Mouse (Mus musculus): ENCODE measurements at regions not wholly inside any gene's neighbourhood (a gene's known extent, or its start where the extent isn't known, plus 50 kb on each side); places are given as distances from the start of the nearest gene placed in this dataset.

GRCm38 (mm10) chr16:95811092-95811491 lies 109.2 kb downstream of the Ets2 start:
- DNase-seq = peak; percentile 75

- DNase-seq = no peak
Measured at GRCm38 (mm10) chr16:95809127-95809876, 107.4 kb downstream of the Ets2 start.

DNA sequence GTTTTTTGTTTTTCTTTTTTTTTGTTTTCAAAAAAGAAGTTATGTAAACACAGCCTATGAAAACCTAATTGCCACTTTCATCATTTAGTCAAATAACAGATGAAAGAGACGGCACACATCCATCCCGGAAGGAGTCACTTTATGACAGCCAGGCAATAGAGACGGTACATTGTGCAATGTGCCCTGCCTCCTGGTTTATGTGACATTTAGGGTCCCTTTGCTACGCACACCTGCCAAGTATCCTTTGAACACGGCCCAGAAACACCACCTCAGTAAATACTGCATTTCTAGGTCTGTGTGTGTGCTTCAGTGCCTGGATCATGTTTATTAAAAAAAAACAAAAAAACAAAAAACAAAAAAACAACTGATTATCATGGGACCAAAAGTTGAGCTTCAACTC lies 104.6 kb downstream of the Ets2 start:
- DNase-seq = no peak

- DNase-seq = no peak
Measured at GRCm38 (mm10) chr16:95804199-95804598, 102.3 kb downstream of the Ets2 start.

GRCm38 (mm10) chr16:95802641-95803040 lies 100.8 kb downstream of the Ets2 start:
- no peak for DNase-seq

- no peak for DNase-seq
Measured at GRCm38 (mm10) chr16:95802207-95802606, 100.3 kb downstream of the Ets2 start.

DNA sequence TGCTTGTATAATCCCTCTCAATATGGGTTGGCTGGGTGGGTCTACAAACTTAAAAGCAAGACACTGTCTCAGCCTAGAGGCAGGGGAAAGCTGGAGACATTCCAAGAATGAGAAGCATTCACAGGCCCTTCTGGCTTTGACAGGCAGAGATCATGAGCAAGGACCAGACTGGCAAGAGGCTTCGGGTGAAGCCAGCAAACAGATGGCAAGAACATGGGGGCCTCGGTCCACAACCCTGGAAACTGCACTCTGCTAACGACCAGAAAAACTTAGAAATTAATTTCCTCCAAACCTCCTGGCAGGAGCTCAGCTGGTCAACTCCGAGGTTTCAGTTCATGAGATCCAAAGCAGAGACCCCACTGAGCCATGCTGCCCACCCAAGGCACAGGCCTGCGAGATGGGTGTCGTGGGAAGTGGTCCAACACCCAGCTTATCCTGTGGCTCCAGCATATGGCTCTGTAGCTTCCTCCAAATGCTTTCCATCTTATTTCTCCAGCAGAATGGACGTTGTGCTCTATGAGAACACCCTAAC lies 99.1 kb downstream of the Ets2 start:
- DNase-seq = no peak

GRCm38 (mm10) chr16:95798582-95798981 lies 96.7 kb downstream of the Ets2 start:
- no peak for DNase-seq

DNA sequence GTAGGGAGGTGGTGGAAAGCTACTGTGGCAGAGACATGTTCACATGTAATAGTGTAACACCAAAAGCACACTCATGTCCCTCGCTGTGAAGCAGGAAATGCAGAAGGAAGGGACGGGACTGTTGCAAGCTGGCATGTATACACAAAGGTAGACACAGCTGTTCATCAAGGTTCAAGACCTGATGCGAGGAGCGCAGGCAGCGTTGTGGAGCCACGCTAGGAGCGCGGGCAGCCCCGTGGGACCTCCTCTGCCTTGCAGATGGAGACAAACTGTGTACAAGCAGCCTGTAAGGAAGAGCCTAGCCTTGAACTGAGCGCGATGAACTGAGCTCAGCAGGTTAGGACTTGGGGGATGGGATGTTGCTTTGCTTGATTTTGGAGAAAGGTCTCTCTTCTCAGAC lies 96.2 kb downstream of the Ets2 start:
- DNase-seq = no peak

GRCm38 (mm10) chr16:95797141-95797540 lies 95.3 kb downstream of the Ets2 start:
- no peak for DNase-seq

- DNase-seq = no peak
Measured at GRCm38 (mm10) chr16:95794876-95795275, 93.0 kb downstream of the Ets2 start.

- DNase-seq = no peak
Measured at GRCm38 (mm10) chr16:95794281-95794727, 92.4 kb downstream of the Ets2 start.

DNA sequence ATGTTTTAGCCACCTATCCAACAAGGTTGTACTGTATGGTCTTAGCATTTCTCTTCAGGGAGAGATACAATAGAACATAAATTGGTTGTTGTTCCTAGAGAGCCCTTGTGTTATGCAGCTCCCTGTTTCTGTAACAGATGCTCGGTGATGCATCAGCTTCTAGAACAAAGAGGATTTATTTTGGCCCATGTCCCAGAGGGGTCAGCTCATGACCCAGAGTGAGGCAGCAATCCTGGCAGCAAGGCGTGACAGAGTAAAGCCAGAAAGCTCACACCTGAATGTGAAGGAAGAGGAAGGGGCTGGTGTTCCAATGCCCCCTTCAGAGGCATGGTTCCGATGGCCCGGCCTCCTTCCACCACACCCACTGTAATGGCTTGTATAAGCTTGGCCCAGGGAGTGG lies 88.8 kb downstream of the Ets2 start:
- peak; percentile 30 for DNase-seq

DNA sequence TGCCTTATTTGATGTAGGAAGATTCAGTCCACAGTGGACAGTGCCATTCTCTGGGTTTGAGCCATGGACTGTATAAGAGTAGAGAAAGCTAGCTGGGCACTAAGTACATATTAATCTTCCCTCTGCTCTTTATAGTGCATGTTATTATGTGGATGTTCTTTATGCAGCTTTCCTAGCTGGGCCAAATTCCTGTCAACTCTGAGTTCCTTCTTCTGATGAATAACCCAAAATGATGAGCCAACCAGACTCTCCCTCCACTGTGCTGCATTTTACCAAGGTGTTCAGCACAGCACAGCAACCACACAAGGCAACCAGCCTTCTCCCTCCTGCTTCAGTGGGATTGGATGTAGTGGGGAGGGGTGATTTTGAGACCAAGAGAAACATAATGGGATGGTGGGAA lies 87.7 kb downstream of the Ets2 start:
- DNase-seq = no peak

DNA sequence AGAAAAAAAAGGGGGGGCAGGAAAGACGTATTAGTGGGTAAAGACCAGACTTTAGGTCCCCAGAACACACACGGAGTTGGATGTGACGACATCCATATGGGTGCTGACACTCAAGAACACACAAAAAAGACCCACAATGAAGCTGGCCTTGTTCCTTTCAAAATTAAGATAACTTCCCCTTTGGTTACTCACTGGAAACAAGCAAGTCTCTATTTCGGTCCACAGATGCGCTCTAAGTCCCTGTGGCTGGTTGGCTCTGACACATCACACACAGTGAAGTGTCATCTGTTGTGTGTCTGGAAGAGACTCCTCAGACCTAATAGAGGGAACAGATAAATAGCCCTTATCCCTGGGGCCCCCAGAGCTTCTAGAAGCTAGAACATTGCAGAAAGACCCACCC lies 79.8 kb downstream of the Ets2 start:
- no peak for DNase-seq

GRCm38 (mm10) chr16:95780431-95780830 lies 78.6 kb downstream of the Ets2 start:
- DNase-seq = no peak

- DNase-seq = no peak
Measured at GRCm38 (mm10) chr16:95778845-95779722, 77.2 kb downstream of the Ets2 start.

DNA sequence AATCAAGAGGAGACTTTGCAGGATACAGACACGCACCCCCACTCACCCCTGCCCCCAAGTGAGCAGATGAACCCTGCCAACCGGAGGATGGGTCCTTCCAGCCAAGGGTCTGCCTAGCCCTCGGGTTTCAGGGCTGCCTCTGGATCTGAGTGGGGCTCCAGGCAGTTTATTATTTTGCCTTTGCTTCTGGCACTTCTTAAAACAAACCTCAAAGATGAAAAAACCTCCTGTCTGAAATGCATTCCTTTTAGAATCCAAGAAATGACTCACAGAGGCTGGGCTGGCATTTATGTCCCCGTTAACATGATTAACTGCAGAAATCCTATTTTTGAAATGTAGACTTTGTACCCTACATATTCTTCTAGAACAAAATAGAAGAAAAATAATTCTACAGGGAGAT lies 76.3 kb downstream of the Ets2 start:
- DNase-seq = no peak

- no peak for DNase-seq
Measured at GRCm38 (mm10) chr16:95776610-95777363, 74.9 kb downstream of the Ets2 start.

DNA sequence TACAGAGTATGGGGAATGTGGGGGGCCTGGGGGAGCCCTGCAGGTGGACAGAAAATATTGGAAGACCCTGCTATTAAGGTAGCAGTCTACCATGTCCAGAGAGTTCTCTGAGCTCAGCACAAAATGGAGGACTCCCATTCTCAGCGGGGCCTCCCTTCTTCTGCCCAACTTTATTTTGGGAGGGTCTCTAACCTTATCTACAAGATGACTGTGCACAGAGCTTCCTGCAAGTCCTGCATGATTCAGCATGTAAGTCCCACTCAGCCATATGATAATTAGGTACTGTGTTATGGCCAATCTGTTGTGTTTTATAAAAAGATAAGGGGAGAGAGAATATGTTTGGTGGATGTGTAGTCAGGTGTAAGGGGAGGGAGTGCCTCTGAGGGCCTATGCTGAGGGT lies 74.1 kb downstream of the Ets2 start:
- DNase-seq = no peak

DNA sequence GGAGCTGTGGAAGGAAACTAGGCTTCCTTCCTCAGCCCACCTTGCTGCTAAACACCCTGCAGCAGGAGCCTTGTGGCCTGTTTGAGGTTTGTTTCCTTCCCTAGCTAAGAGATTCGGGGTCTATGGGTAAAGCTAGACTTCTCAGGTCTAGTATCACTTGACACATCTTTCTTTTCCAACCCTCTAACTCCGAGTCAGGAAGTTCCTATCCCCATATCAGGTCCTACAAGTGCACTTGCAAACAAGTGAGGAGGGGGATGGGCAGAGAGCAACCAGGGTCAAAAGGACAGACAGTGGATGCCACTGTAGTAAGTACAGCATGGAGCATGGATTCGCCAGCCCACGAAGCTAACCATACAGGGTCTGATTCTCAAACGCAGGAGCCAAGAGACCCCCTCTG lies 73.5 kb downstream of the Ets2 start:
- no peak for DNase-seq

DNA sequence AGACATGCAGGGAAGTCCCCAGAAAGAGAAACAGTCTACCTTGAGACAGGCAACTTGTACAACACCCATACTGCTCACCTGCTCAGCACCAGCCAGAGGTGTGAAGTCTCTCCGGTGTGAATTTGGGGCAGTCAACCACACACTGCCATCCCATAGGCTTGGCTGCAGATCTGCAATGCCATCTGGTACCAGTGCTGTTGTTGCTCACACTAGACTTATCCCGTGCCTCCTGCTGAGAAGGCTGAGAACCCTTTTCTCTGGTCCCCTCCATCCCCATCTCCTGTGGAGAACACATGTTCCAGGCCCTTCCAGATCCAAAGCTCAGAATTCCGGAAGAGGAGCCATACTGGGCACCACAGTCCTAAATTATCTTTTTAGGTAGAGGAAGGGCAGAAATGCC lies 71.3 kb downstream of the Ets2 start:
- no peak for DNase-seq
